ENCODE assay signal across 8 mouse cellular contexts in genomic region chr11:102318576-102319409, GRCm38 (mm10). TPM values are rescaled to one million over a fixed set of nuclear protein-coding genes. Genes with fewer than 3 reads are reported as not detected.
DNase-seq lines count a peak whose midpoint lies in the region; ATAC-seq and TF ChIP-seq lines count a peak whose summit lies in the region.

No protein-coding gene starts in this region.

- peaks cover 22% of the 10 kb centered on the region for H3K79me2 ChIP-seq in myocyte (ENCODE audit: control insufficient read depth, insufficient read depth)

- peak overlapping the region; percentile 98 for H3K27ac ChIP-seq in intestine, embryonic 15.5 days
- peak overlapping the region; percentile 93 for H3K27ac ChIP-seq in liver, embryonic 11.5 days (ENCODE audit: low read depth, low read length)

- H3K4me1 ChIP-seq in intestine, embryonic 15.5 days (replicated peaks): peaks cover 21% of the 10 kb centered on the region
- H3K4me1 ChIP-seq in liver, embryonic 11.5 days (replicated peaks; ENCODE audit: control insufficient read depth, insufficient read depth, low read length): peaks cover 17% of the 10 kb centered on the region

- 0 out of 2 replicates have a peak, but pooled peaks have one; percentile 8 for ATAC-seq in intestine, embryonic 15.5 days
- peak; percentile 47 for ATAC-seq in liver, embryonic 11.5 days (replicated peaks; ENCODE audit: low FRiP score)

- no peaks in the 10 kb centered on the region for H3K9me3 ChIP-seq in intestine, embryonic 15.5 days
- H3K9me3 ChIP-seq in liver, embryonic 11.5 days (ENCODE audit: control insufficient read depth, low read length): no peaks in the 10 kb centered on the region

- H3K4me2 ChIP-seq in intestine, embryonic 15.5 days (replicated peaks): peak overlapping the region; percentile 96
- peak overlapping the region; percentile 99 for H3K4me2 ChIP-seq in liver, embryonic 11.5 days
- peak overlapping the region; percentile 89 for H3K4me2 ChIP-seq in myocyte (ENCODE audit: low read depth)

- DNase-seq in embryo, embryonic 10 days (ENCODE audit: low spot score): peak; percentile 44
- DNase-seq in embryo, embryonic 9.5 days (ENCODE audit: extremely low spot score): no peak
- DNase-seq in brain, adult 2 months (ENCODE audit: low read depth, low spot score): peak; percentile 79
- DNase-seq in gastrocnemius, adult 18-20 months (ENCODE audit: low spot score): peak; percentile 52
- DNase-seq in liver, embryonic 11.5 days (ENCODE audit: low spot score): peak; percentile 84
- DNase-seq in testis, postnatal 10 days (ENCODE audit: low spot score): peak; percentile 71

- TF ChIP-seq POLR2A in myocyte (IDR thresholded peaks at IDR 0.05; ENCODE audit: insufficient read length, low read depth): peak; percentile 68

- peak overlapping the region; percentile 98 for H3ac ChIP-seq in myocyte (ENCODE audit: control insufficient read depth, insufficient read length)

- peaks cover 7% of the 10 kb centered on the region for H3K36me3 ChIP-seq in intestine, embryonic 15.5 days
- peaks cover 6% of the 10 kb centered on the region; the same call in 1 of the 2 replicates for H3K36me3 ChIP-seq in liver, embryonic 11.5 days (ENCODE audit: control insufficient read depth, insufficient read depth, low read length)
- peaks cover 7% of the 10 kb centered on the region for H3K36me3 ChIP-seq in myocyte (ENCODE audit: control insufficient read depth, insufficient read depth)

- under 1% methylated on average over 81 of the region's 84 CpGs for WGBS in intestine, embryonic 15.5 days
- under 1% methylated on average over 77 of the region's 84 CpGs for WGBS in liver, embryonic 11.5 days

- H3K9ac ChIP-seq in intestine, embryonic 15.5 days: peak overlapping the region; percentile 100
- H3K9ac ChIP-seq in liver, embryonic 11.5 days (ENCODE audit: low read depth, low read length): peak overlapping the region; percentile 99

- no peaks in the 10 kb centered on the region for H3K27me3 ChIP-seq in intestine, embryonic 15.5 days (replicated peaks)
- H3K27me3 ChIP-seq in liver, embryonic 11.5 days (replicated peaks; ENCODE audit: control insufficient read depth, insufficient read depth, low read length): peaks cover 7% of the 10 kb centered on the region
- no peaks in the 10 kb centered on the region for H3K27me3 ChIP-seq in myocyte (ENCODE audit: control insufficient read depth, insufficient read depth, insufficient read length)

- H3K4me3 ChIP-seq in intestine, embryonic 15.5 days (replicated peaks): peak overlapping the region; percentile 69
- peak overlapping the region; percentile 73 for H3K4me3 ChIP-seq in liver, embryonic 11.5 days (ENCODE audit: low read depth, low read length)
- H3K4me3 ChIP-seq in myocyte: peak overlapping the region; percentile 75

TF ChIP-seq in myocyte, 11 proteins besides CTCF, POLR2A, EP300 and RAD21:
- TF ChIP-seq POLR2AphosphoS2 (IDR thresholded peaks at IDR 0.05; ENCODE audit: insufficient read length, low read depth) (peak; percentile 89), TCF3 (IDR thresholded peaks at IDR 0.05; ENCODE audit: insufficient read length, low read depth) (no peak)

RNA-seq across cellular contexts. Expression of gene Ubtf, which starts 0.7 kb away (rescaled TPM):
- 10 to 100 TPM; 35.4 to 42.6 TPM for total RNA-seq in gastrocnemius, adult 18-20 months (2021)
- 77.8 and 80.2 TPM in 2 replicates for polyA plus RNA-seq in intestine, embryonic 15.5 days (2015; fragmentation: Nextera tagmentation; extraction: Ambion mirVana)
- polyA plus RNA-seq in liver, embryonic 11.5 days (2014; fragmentation: Nextera tagmentation; extraction: Ambion mirVana): 104 and 108 TPM in 2 replicates
- polyA plus RNA-seq in myocyte (2012; fragmentation: generic; extraction: Trizol): 58.6 TPM

RNA-seq across cellular contexts. Expression of gene Atxn7l3, which starts 22.4 kb away (rescaled TPM):
- total RNA-seq in gastrocnemius, adult 18-20 months (2021): 10 to 100 TPM in 1 of 2 experiments, 1 to 10 TPM in 1; 9.3 to 13.0 TPM
- 11.8 and 13.6 TPM in 2 replicates for polyA plus RNA-seq in intestine, embryonic 15.5 days (2015; fragmentation: Nextera tagmentation; extraction: Ambion mirVana)
- 11.4 and 14.7 TPM in 2 replicates for polyA plus RNA-seq in liver, embryonic 11.5 days (2014; fragmentation: Nextera tagmentation; extraction: Ambion mirVana)
- 39.5 TPM for polyA plus RNA-seq in myocyte (2012; fragmentation: generic; extraction: Trizol)

RNA-seq across cellular contexts. Expression of gene Tmub2, which starts 34.1 kb away (rescaled TPM):
- 10 to 100 TPM; 14.6 to 15.8 TPM for total RNA-seq in gastrocnemius, adult 18-20 months (2021)
- polyA plus RNA-seq in intestine, embryonic 15.5 days (2015; fragmentation: Nextera tagmentation; extraction: Ambion mirVana): 44.3 and 48.5 TPM in 2 replicates
- polyA plus RNA-seq in liver, embryonic 11.5 days (2014; fragmentation: Nextera tagmentation; extraction: Ambion mirVana): 41.6 and 44.8 TPM in 2 replicates
- polyA plus RNA-seq in myocyte (2012; fragmentation: generic; extraction: Trizol): 39.5 TPM

RNA-seq across cellular contexts. Expression of gene Slc4a1, which starts 47.2 kb away (rescaled TPM):
- total RNA-seq in gastrocnemius, adult 18-20 months (2021): under 1 TPM in 1 of 2 experiments, not detected in 1; 0.07 TPM
- 15.2 and 18.0 TPM in 2 replicates for polyA plus RNA-seq in intestine, embryonic 15.5 days (2015; fragmentation: Nextera tagmentation; extraction: Ambion mirVana)
- 191 and 229 TPM in 2 replicates for polyA plus RNA-seq in liver, embryonic 11.5 days (2014; fragmentation: Nextera tagmentation; extraction: Ambion mirVana)
- not detected for polyA plus RNA-seq in myocyte (2012; fragmentation: generic; extraction: Trizol)

RNA-seq across cellular contexts. Expression of gene Asb16, which starts 50.2 kb away (rescaled TPM):
- total RNA-seq in gastrocnemius, adult 18-20 months (2021): 10 to 100 TPM; 86.0 to 97.5 TPM
- 0.08 TPM in 1 of 2 replicates, not detected in the other for polyA plus RNA-seq in intestine, embryonic 15.5 days (2015; fragmentation: Nextera tagmentation; extraction: Ambion mirVana)
- polyA plus RNA-seq in liver, embryonic 11.5 days (2014; fragmentation: Nextera tagmentation; extraction: Ambion mirVana): 0.05 and 0.12 TPM in 2 replicates
- 5.1 TPM for polyA plus RNA-seq in myocyte (2012; fragmentation: generic; extraction: Trizol)
